Mouse (Mus musculus) cerebellum, adult 2 months (tissue): ENCODE results near the gene Gm20518.

Experiments
- CTCF ChIP-seq: fragments of 200-500 bp; IDR thresholded peaks from 2 replicates; pipeline ENCODE4 v1.5.1; 2011; ENCODE audit warnings: low read depth, mild to moderate bottlenecking, control low read depth, low read length, moderate library complexity, borderline replicate concordance; ENCODE audit not compliant: insufficient read depth
- POLR2A ChIP-seq: fragments of 200-500 bp; IDR thresholded peaks from 2 replicates; pipeline ENCODE4 v1.6.1; 2011; ENCODE audit warnings: low read length, control low read depth, borderline replicate concordance; ENCODE audit not compliant: insufficient read depth

- TF ChIP-seq POLR2A (no peak), CTCF (no peak)
Measured at GRCm38 (mm10) chr16:17890342-17890727, 1.1 kb downstream of the Gm20518 start.
